Mouse (Mus musculus): Measurements from ENCODE around the gene Noxo1.
A peak's percentile ranks its signal among the peaks of the same experiment; 100 is the strongest.
"Not testable (repeated sequence)": the region's sequence is repeated elsewhere in the genome, so short reads cannot be mapped to it uniquely, and the experiment has no call there.

Noxo1 gene

DNA sequence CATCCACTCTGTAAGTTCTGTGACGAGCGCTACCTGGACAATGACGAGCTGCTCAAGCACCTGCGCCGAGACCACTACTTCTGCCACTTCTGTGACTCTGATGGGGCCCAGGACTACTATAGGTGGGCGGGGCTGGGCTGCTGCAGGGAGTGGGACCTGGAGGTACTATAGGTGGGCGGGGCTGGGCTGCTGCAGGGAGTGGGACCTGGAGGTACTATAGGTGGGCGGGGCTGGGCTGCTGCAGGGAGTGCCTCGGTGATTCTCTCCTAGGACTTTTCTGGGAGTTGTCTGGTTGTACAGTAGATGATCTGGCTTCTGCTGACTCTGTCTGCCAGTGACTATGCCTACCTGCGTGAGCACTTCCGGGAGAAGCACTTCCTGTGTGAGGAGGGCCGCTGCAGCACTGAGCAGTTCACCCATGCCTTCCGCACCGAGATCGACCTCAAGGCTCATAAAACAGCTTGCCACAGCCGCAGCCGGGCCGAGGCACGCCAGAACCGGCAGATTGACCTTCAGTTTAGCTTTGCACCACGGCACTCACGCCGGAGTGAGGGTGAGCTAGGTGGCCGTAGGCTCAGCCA, 18.4 kb upstream of the Noxo1 start:
- DNase-seq: no peak

DNA sequence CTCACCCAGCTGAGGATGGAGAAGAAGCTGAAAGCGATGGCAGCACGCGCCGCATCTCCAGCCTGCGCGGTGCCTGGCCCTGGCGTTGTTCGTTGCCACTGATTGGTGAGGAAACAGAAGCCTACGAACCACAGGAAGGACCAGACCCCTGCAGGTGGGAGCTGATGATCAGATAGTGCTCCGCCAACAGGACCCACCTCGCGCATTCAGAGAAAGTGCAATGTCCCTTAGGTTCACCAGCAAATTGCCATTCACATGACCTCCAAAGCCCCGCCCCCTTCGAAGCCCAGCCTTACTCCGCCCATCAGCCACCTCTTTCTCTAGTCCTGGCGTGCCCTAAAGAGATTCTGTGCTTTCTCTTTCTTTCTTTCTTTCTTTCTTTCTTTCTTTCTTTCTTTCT, 9.5 kb upstream of the Noxo1 start:
- DNase-seq: peak; percentile 66

DNA sequence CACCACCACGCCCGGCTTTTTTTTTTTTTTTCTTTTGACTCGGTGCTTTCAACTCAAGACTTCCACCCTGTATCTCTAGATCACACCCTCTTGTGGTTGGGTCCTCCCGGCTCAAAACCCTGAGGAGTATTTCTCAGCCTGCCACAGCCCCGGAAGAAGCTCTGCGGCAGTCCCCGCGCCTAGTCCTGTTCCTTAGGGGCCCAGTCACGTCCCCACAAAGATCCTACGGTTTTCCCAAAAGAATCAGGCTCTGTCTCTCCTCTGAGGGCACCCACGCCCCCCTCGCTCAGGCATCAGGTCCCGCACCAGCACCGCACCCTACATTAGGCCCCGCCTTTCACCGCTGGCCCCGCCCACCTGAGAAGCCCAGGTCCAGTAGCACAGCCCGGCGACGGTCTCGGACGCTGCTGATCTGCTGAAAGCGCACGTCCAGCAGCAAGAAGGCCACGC, 8.9 kb upstream of the Noxo1 start:
- peak; percentile 56 for DNase-seq

DNA sequence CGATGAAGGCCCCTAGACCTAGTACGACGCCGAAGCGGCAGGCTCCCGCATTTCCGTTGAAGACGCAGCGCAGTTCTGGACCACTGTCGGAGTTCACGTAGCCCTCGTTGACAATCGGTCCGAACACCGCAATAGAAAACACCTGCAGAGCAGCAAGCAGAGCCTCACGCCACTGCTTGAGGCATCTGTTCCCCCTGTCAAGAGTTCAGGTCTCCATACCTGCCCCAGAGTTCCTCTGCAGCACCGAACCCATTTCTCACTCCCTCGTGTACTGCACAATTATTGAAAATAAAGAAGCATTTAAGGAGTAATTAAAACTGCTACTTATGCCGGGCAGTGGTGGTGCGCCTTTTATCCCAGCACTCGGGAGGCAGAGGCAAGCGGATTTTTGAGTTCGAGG, 8.4 kb upstream of the Noxo1 start:
- no peak for DNase-seq

DNA sequence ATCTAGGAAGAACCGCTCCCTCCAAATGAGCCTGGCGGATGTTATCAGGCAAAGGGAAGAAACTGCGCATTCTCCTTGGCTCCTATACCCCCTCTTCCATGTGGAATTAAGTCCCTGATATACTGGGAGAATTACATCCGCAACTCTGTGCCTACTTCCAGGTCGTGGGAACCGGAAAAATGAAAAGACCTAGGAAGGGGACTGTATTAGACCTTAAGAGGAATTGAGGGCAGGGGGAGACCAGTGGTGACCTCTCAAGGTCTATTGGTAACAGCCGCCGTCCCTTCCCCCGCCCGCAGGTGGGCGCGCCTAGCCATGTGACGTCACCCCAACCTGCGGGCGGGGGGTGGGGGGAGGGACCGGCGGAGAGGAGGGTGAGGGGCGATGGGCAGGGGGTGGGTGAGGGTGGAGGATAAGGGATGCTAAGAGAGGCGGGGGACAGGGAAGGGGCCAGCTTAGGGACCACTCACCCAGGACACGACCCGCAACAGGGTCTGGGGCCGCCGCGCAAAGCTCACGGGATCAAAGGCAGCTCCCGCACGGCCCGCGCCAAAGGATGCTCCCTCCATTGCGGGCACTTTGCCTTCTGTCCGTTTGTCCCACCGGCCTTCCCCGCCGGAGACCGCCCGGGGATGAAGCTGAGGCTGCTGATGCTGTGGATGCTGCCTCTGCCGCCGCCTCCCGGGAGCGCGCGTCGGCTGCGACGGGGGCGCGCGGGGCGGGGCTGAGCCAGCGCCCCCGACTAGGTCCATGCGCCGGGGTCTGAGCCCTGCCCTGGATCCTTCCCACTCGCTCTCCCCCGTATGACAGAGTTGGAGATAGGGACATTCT, 6.6 kb upstream of the Noxo1 start, which contains the start of gene Syngr3:
Gene Syngr3 (minus strand): TSS at position 705 of the 831 bp plus-strand sequence.
- no peak for DNase-seq

DNA sequence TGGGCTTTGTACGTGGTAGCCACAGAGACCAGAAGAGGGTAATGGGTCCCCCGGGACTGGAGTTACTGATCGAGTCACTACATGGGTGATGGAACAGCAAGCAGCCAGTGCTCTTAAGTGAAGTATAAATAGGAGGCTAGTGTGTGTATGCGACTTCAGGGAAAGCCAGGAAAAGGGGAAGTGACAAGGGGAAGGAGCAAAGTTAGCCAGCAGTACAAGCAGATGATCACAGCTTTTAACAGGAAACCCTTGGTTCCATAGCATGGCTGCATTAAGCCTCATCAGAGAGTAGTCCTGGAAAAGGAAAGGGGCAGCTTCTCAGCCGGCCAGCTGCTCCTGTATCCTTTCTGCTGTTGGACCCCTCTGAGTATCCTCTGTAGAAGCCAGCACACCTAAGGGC, 3.6 kb upstream of the Noxo1 start:
- DNase-seq: no peak

DNA sequence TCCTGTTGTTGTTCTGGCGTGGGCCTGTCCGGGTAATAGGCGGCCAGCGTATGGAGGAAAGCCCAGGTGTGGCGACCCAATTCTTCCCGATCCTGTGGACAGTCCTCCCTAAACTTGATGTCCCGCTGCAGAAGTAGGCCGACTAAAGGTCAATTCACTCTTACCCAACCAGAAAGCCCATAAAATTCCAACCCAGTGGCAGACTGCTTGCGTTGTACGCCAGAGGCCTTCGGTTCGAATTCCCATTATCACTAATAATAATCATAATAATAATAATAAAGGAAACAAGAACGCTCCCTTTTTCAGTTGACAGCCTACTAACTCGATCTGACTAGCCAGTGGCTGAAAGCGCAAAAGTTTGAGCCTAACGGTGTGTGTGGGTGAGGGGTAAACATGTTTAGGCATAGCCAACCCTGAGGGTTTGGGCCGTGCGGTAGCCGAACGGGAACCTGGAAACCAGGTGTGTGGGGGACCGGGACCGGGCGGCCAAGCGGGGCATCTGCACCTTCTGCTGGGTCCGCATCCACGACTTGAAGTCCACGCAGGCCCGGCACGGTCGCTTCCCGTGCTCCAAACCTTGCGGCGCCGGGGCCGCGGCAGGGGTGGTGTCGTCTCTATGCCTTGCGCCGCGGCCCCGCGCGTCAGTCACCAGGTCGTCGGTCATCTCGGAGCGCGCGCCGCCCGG, 566 bp upstream of the Noxo1 start:
- peak; percentile 63 for DNase-seq

DNA sequence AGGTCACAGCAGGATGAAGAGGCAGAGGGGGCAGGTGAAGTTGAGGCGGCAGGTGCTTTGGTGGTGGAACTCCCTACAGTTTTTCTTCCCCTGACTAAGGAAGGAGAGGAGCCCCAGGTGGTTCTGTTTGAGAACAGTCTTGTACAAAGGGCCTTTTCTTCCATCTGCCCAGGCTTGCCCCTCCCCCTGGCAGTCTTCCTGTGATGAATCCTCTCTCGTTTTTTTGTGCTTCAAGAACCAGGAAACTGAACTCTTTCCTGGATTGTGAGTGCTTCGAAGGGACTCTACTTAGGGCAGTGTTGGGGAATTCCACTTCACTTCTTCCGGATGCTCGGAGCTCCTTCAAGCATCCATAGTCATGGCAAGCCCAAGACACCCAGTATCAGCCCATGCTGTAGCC, 2.0 kb downstream of the Noxo1 start:
- no peak for DNase-seq

DNA sequence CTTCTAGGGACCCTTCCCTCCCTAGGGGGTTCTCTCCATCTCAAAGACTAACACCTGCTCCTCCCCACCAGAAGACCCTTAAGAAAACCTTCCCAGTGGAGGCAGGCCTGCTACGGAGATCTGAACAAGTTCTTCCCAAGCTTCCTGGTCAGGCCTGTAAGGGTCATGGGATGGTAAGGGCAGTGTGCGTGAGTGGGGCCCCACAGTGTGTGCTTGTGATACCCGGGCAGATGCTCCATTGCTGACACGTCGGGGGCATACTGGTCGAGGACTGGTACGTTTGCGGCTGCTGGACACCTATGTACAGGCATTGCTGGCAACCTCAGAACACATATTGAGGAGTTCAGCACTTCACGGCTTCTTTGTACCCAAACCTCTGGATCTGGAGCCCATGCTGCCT, 2.7 kb downstream of the Noxo1 start:
- no peak for DNase-seq

DNA sequence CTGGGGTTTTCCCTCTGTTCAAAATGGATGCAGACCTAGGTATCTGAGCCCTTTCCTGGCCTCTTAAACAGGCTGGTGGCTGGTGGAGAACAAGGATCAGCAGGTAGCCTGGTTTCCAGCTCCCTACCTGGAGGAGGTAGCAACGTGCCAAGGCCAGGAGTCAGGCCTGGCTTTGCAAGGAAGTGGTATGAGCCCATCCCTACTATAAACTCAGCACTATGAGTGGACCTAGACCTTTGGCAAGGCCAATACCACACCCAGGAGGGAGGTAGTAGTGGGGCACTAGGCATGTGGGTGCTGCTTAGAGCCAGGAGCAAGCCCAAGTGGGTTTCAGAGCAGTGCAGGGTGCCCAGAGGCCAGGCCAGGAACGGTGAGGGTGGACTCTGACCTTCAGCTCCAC, 3.4 kb downstream of the Noxo1 start:
- DNase-seq: no peak

DNA sequence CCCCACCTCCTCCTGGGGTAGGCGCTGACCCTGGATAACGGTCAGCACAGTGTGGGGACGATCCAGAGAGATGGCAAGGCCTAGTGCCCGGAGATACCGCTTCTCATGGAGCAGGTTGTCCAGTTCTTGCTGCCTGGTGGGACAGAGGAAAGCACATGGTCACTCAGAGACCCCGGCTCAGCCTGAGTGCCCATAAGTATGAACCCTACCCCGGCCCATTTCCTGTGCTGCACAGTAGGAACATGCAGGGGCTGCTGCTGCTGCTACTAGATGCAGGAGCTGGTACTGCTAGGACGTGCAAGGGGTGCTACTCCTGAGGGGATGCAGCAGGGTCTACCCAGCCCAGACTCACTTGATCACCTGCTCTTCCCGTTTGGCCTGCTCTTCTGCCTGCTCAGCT, 5.2 kb downstream of the Noxo1 start:
- DNase-seq: no peak

DNA sequence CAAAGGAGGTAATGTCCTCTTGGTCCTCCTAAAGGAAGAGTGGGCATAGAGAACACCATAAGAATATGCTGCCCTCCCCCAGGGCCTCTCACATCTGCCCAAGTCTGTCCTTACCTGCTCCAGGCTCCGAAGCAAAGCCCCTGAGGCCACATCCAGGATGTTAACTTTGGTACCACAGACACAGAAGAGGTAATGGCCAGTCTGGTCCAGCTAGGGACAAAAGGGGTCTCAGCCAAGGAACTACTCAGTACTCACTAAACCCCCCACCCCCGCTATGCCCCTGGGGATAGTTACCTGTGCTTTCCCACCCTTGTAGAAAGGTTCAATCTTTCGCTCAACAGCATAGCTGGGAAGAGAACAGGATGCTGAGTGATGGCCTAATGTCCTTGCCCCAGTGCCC, 9.8 kb downstream of the Noxo1 start:
- no peak for DNase-seq

DNA sequence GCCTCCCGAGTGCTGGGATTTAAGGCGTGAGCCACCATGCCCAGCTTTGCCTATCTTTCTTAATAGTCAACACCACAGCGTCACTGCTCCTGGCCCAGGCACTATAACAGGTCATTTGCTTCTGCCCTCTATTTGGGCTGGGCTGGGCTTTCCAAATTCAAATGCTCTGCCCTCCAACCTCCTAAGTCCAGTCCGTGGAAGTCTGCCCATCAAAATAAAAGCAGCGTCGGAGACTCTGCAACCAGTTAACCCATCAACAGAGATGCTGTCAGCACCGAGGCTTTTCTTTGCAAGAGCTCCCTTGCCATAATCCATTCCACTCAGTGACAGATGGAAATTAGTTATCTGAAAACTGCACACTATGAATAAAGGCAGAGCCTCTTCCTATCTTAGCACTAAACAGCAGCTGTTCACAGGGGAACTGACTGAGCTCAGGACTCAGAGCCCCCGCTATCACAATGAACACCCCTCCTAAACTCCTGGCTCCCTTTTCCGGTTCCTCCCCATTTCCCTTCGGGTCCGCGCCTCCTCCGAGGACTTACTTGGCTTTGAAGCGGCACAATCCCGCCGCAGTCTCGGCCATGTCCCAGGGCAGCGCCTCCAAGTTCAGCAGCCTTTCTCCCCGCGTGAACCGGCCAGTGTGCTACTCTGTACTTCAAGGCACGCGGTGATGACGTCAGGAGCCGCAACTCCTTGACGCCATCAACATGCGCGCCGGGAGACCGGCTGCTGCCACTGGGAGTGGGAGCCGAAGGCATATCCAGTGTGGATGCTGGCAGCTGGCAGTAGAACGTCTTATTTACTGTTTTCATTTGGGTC, 11.2 kb downstream of the Noxo1 start, which contains the start of gene Tbl3:
Gene Tbl3 (minus strand): TSS at position 679 of the 819 bp plus-strand sequence.
- peak; percentile 95 for DNase-seq

DNA sequence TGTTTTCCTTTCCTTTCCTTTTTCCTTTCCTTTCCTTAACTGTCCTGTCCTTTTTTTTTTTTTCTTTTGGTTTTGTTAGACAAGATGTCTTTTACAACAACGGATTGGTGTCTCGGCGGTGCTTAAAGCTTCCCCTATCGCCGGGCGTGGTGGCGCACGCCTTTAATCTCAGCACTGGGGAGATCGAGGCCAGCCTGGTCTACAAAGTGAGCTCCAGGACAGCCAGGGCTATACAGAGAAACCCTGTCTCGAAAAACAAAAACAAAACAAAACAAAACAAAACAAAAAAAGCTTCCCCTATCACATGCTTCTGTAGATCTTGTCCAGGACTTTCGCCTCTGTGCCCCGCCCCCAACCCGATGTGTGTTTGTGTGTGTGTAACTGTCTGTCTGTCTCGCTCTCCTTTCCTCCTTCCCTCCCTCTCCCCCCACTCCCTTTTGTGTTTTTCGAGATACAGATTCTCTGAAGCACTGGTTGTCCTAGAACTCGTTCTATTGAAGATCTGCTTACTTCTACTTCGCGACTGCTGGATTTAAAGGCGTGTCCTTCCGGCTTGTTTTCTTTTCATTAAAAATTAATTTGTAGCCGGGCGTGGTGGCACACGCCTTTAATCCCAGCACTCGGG, 11.9 kb downstream of the Noxo1 start:
- no peak for DNase-seq

DNA sequence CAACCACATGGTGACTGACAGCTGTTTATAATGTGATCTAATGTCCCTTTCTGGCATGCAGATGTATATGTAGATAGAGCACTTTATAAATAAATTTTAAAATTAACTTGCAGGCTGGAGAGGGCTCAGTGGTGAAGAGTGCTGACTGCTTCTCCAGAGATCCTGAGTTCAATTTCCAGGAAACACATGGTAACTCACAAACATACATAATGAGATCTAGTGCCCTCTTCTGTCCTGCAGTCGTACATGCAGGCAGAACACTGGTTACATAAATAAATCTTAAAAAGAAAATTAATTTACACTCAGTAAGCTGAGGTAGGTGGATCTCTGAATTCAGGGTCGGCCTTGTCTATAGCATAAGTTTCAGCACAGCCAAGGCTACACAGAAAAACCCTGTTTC, 12.6 kb downstream of the Noxo1 start:
- DNase-seq: no peak

DNA sequence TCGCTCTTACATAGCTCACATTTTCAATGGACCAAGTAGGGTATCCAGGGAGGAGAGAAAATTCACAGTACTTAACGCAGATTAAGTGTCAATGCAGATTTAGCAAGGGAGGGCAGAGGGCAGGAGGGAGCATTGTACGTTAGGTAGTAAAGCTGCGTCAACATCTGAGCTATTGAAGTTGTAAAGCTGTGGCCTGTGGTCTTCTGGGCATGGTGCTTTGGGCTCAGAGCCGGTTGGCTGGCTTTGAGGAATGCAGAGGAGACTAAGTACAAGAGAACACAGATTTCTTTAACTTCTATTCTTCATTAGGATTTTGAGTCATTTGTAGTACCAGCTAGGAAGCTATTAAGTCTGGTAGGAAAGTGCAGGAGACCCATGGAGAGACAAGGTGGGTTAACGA, 19.5 kb downstream of the Noxo1 start:
- DNase-seq: no peak

DNA sequence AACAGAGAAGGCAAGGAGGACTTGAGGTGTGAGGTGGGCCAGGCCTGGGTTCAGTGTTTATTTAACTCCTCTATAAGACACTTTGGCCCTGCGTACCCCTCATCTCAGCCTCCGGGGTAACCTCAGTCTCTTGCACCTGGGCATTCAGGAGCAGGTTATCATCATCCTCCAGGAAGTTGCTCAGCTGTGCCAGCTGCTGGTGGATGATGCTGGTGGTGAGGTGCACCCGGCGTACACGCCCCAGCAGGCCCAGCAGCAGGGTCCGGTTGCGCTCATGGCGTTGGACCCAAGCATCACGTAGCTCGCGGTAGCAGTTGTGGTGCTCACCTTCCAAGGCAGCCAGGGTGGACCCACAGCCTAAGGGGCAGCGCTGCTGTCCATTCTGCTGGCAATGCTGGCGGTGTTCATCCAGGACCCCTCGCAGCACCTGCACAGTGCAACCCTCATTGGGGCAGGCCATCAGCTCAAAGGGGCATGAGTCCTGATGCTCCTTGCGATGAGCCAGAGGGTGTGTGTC, 20.2 kb downstream of the Noxo1 start:
- no peak for DNase-seq

DNA sequence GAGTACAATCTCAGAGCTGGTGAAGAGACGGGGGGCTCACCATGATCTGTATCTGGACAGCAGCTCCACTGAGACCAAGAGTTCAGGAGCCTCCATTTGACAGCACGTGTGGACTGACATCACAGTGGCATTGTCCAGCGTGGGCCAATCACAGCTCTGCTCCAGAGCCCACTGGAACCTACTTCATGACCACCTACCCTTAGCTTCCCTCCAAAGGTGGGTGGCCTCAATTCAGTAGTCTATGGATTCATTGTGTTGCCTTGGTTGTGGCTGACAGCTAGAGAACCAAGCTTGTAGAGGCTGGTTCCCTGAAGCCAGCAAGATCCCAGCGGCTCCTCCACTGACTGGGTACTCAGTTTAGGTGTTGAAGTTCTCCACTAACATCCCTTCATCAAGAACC, 21.9 kb downstream of the Noxo1 start, which contains the start of the genes Rnf151 and Rps2:
Gene Rnf151 (minus strand): TSS at position 121 of the 400 bp plus-strand sequence.
Gene Rps2 (plus strand): TSS at position 174 of the 400 bp plus-strand sequence.
- DNase-seq: no peak

DNA sequence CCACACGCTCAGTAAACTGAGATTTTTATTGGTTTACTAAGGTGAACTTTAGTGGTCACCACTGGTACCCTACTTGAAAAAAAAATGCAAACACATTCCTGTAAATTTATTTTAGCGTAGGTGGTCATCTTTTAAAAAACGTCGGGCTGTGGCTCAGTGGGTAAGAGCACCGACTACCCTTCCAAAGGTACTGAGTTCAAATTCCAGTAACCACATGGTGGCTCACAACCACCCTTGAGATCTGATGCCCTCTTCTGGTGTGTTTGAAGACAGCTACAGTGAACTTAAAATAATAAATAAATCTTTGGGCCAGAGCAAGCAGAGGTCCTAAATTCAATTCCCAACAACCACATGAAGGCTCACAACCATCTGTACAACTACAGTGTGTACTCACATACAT, 22.9 kb downstream of the Noxo1 start:
- not testable (repeated sequence) for DNase-seq

DNA sequence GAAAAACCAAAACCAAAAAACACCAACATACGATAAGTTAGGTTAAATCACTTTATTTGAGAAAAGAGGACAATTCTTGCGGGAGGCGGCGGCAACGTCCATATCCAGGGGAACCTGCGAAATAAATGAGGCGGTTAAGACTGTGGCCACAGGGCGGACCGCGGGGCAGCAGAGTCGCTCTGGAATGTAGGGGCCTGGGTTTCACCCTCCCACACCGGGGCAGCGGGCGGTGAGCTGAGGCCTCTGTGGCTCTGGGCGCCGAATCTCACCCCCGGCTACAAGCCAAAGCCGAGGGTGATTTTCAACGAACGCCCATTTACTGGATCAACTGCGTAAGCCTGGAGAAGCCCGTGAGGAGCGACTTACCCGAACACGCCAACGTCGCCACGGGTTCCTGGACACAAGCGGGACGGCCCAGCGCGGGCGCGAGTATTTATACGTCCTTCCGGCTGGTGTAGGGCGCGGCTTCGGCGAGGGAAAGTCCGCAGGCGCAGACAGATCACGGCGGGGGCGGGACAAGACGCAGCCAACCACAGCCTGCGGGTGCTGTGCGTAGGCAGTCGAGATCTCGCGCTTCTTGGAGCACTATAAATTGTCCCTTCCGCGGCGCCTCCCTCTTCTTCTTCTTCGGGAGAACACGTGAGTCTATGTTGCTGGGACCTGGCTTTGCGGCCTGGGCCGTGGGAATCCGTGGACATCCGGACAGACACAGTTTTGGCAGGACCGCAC, 23.6 kb downstream of the Noxo1 start:
- peak; percentile 99 for DNase-seq

DNA sequence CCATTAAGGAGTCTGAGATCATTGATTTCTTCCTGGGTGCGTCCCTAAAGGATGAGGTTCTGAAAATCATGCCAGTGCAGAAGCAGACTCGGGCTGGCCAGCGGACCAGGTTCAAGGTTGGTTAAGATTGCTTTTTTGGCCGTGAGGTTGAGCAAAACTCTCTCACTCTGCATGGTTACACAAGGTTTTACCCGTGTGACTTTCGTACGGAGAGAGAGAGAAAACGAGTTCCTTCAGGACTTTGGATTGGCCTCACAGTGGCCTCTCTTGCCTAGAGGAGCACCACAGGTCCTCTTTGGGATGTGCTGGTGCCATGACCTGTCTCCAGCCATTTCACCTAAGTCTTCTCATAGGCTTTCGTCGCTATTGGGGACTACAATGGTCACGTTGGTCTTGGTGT, 24.6 kb downstream of the Noxo1 start:
- peak; percentile 46 for DNase-seq

Measured in kidney, adult 9 months (tissue).